Mouse (Mus musculus) forebrain, embryonic 14.5 days (tissue): ENCODE data around the gene Cyfip2. TPM values are rescaled to one million over a fixed set of nuclear protein-coding genes. Genes with fewer than 3 reads are reported as not detected.
A peak's percentile ranks its signal among the peaks of the same experiment; 100 is the strongest.

Experiments used
- ATAC-seq: fragments of 200-750 bp; cut with Nextera tagmentation; 2 replicates; pipeline ENCODE4 v1.8.0; 2017; ENCODE audit warnings: mild to moderate bottlenecking, moderate library complexity
- DNase-seq: peaks from one replicate; pipeline ENCODE4 v3.0.0-alpha.2; 2015; ENCODE audit warnings: low spot score
- H3K27ac ChIP-seq: fragments of 300-500 bp; sonication (generic); 2 replicates; pipeline ENCODE4 v1.5.1; 2014; ENCODE audit warnings: low read depth, mild to moderate bottlenecking, control low read depth, low read length, moderate library complexity
- H3K27me3 ChIP-seq: fragments of 300-500 bp; sonication (generic); replicated peaks from 2 replicates; pipeline ENCODE4 v1.6.1; 2014; ENCODE audit warnings: low read length, control low read depth, mixed read lengths; ENCODE audit not compliant: control insufficient read depth, insufficient read depth
- H3K36me3 ChIP-seq: fragments of 300-500 bp; sonication (generic); 2 replicates; pipeline ENCODE4 v1.6.1; 2014; ENCODE audit warnings: low read length, control low read depth; ENCODE audit not compliant: control insufficient read depth, insufficient read depth
- H3K4me1 ChIP-seq: fragments of 300-500 bp; sonication (generic); 2 replicates; pipeline ENCODE4 v1.6.1; 2014; ENCODE audit warnings: antibody characterized with exemption, low read length, control low read depth; ENCODE audit not compliant: control insufficient read depth, insufficient read depth
- H3K4me2 ChIP-seq: fragments of 300-500 bp; sonication (generic); 2 replicates; pipeline ENCODE4 v1.6.1; 2014; ENCODE audit warnings: mild to moderate bottlenecking, control low read depth, low read length
- H3K4me3 ChIP-seq: fragments of 300-500 bp; sonication (generic); 2 replicates; pipeline ENCODE4 v1.5.1; 2014; ENCODE audit warnings: low read depth, low read length, control low read depth
- H3K9ac ChIP-seq: fragments of 300-500 bp; sonication (generic); 2 replicates; pipeline ENCODE4 v1.6.1; 2014; ENCODE audit warnings: mild to moderate bottlenecking, low read length, control low read depth, moderate library complexity
- H3K9me3 ChIP-seq: fragments of 300-500 bp; sonication (generic); replicated peaks from 2 replicates; pipeline ENCODE4 v1.6.1; 2016; ENCODE audit warnings: low read length, control low read depth, mixed read lengths; ENCODE audit not compliant: control insufficient read depth
- WGBS: fragments of 180-500 bp; shearing (Covaris S2); extraction: QIAGEN DNeasy Blood & Tissue Kit; methylation state at CpG from one replicate; pipeline ENCODE4 v1.1.7; 2014; 5-methylcytosine and 5-hydroxymethylcytosine counted together
- polyA plus RNA-seq: library from polyadenylated mRNA; unstranded; fragments of >200 nt; fragmentation: Nextera tagmentation; extraction: Ambion mirVana; gene quantifications from 2 replicates; pipeline ENCODE4 v1.2.1, GENCODE M21; 2014

The Cyfip2 gene
- polyA plus RNA-seq, 1 experiment from 2014 or later, result 57.8 TPM

- ATAC-seq, result no peak
- 35% methylated on average over 5 of the region's 5 CpGs for WGBS
- H3K9me3 ChIP-seq, result no peaks in the 10 kb centered on the region
- DNase-seq, result no peak
- H3K4me3 ChIP-seq, result no peak overlapping the region
- H3K36me3 ChIP-seq, result peaks cover 89% of the 10 kb centered on the region
- H3K9ac ChIP-seq, result no peak overlapping the region
- no peaks in the 10 kb centered on the region for H3K27me3 ChIP-seq
- no peaks in the 10 kb centered on the region for H3K4me1 ChIP-seq
- H3K4me2 ChIP-seq, result no peak overlapping the region
- no peak overlapping the region for H3K27ac ChIP-seq
These were observed 35.9 kb downstream of the Cyfip2 start for GRCm38 (mm10) chr11:46276778-46277177.

DNA sequence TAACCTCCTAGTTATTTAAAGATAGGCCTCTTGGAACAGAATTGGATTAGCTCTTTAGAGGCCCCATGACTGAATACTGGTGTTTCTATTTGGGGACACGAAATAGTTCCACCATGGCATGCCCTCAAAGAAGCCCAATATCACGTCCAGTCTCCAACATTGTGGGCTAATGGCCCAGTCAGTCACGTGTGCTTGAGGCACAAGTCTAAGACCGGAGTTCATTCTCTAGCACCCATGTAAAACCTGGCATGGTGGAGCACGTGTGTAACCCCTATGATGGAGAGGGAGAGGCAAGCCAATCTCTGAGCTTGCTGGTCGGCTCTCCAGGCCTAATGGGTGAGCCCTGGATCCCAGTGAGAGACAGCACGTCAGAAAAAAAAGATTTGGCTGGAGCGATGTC is 36.5 kb downstream of the Cyfip2 start:
- no peaks in the 10 kb centered on the region for H3K9me3 ChIP-seq
- no peaks in the 10 kb centered on the region for H3K4me1 ChIP-seq
- DNase-seq (no peak), ATAC-seq (no peak)
- H3K4me2 ChIP-seq, result no peak overlapping the region
- H3K9ac ChIP-seq, result no peak overlapping the region
- WGBS, result 93% methylated on average over 8 of the region's 8 CpGs
- H3K4me3 ChIP-seq, result no peak overlapping the region
- no peaks in the 10 kb centered on the region for H3K27me3 ChIP-seq
- H3K36me3 ChIP-seq, result peaks cover 89% of the 10 kb centered on the region
- H3K27ac ChIP-seq, result no peak overlapping the region

GRCm38 (mm10) chr11:46275302-46275701 is 37.4 kb downstream of the Cyfip2 start:
- no peaks in the 10 kb centered on the region for H3K4me1 ChIP-seq
- WGBS, result 17% methylated on average over 5 of the region's 6 CpGs
- no peak overlapping the region for H3K27ac ChIP-seq
- H3K9ac ChIP-seq, result no peak overlapping the region
- H3K4me3 ChIP-seq, result no peak overlapping the region
- peaks cover 89% of the 10 kb centered on the region for H3K36me3 ChIP-seq
- ATAC-seq, result peak; percentile 91
- no peak overlapping the region for H3K4me2 ChIP-seq
- H3K27me3 ChIP-seq, result no peaks in the 10 kb centered on the region
- no peaks in the 10 kb centered on the region for H3K9me3 ChIP-seq
- peak; percentile 85 for DNase-seq

DNA sequence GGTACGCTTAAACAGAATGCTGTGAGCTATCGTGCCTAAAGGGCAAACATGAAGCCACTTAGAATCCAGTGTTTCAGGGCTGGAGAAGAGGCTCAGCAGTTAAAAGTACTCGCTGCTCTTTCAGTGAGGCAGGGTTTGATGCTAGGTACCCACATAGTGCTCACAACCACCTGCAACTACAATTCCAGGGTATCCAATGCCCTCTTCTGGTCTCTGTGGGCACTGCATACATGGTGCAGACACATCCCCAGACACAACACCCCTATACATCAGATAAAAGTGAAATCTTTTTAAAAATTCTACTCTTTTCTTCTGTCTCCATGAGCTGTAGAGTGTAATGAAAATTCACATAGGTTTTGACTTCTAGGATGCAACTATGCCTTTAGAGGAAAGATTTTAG is 38.7 kb downstream of the Cyfip2 start:
- Histone ChIP-seq H3K4me3 (no peak overlapping the region), H3K9me3 (no peaks in the 10 kb centered on the region), H3K36me3 (peaks cover 89% of the 10 kb centered on the region), H3K9ac (no peak overlapping the region), H3K4me2 (no peak overlapping the region), H3K27me3 (no peaks in the 10 kb centered on the region), H3K4me1 (no peaks in the 10 kb centered on the region), H3K27ac (no peak overlapping the region)
- 93% methylated on average over 3 of the region's 3 CpGs for WGBS
- ATAC-seq (no peak), DNase-seq (no peak)

DNA sequence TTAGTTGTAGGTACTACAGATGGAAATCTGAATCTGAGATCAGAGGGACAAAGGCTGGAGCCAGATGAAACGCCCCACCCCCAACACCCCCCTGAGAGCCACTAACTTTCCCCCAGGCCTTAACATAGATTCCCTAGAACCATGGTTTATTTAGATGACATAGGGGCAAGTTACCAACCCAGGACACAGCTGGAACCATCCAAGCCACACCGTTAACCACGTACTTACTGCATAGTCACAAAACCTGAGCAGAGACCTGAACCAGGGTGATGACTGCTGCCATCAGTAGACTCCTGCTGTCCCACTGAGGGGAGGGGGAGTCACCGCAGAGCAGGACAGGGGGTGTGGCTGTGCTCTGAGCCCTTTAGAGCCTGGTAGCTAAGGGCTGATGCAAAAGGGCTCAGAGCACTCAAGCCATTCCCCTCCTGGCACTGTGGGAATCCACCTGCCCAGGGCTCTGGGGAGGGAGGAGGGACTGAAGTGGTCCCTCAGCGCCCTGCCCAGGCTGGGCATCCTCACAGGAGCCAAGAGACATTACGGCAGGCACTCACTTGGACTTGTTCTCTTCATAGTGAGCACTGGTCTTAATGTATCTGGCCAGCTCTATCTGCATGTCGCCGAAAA is 40.5 kb downstream of the Cyfip2 start:
- no peaks in the 10 kb centered on the region for H3K27me3 ChIP-seq
- no peaks in the 10 kb centered on the region for H3K9me3 ChIP-seq
- DNase-seq (no peak), ATAC-seq (no peak)
- H3K4me2 ChIP-seq, result no peak overlapping the region
- H3K9ac ChIP-seq, result no peak overlapping the region
- H3K36me3 ChIP-seq, result peaks cover 84% of the 10 kb centered on the region
- no peak overlapping the region for H3K4me3 ChIP-seq
- 66% methylated on average over 8 of the region's 8 CpGs for WGBS
- no peak overlapping the region for H3K27ac ChIP-seq
- no peaks in the 10 kb centered on the region for H3K4me1 ChIP-seq

DNA sequence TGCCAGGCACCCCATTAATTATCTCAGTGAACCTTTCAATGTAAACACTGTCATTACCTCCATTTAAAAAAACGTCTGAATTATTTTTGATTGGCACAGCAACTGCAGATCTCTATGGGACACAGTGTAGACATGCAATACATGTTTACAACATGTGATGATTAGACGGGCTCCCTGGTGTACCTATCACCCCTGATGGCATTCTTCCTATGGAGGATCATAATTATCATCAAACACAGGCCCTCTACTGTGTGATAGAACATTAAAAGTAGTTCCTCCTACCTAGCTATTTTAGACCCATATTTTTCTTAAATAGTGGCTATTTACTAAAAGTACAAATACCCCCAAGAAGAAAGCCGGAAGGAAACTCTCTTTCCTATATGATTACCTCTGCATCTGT is 42.8 kb downstream of the Cyfip2 start:
- H3K4me2 ChIP-seq, result no peak overlapping the region
- no peaks in the 10 kb centered on the region for H3K27me3 ChIP-seq
- DNase-seq (no peak), ATAC-seq (no peak; the same call in 1 of the 2 replicates)
- H3K9me3 ChIP-seq, result no peaks in the 10 kb centered on the region
- H3K9ac ChIP-seq, result no peak overlapping the region
- H3K36me3 ChIP-seq, result peaks cover 87% of the 10 kb centered on the region
- 65% methylated on average over 3 of the region's 3 CpGs for WGBS
- H3K27ac ChIP-seq, result no peak overlapping the region
- H3K4me3 ChIP-seq, result no peak overlapping the region
- H3K4me1 ChIP-seq, result no peaks in the 10 kb centered on the region

GRCm38 (mm10) chr11:46269391-46269790 is 43.3 kb downstream of the Cyfip2 start:
- 84% methylated on average over 9 of the region's 9 CpGs for whole genome bisulfite sequencing
- no peak for DNase-seq

DNA sequence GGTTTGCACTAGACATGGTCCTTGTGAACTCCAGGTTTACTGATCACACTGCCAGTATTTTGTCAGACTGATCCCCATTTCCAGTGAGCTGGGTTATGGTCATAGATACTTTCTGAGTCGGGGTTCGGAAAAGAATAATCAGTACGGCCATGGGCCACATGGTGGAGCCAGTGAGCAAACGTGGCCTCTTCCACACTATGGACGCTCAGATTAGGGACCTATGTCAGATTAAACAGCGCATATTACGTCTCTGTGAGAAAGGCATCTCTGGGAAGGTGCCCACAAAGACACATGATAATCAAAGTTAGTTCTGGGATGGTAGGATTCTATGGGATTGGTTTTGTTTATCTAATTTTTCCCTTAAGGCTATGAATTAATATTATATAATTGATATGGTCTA is 43.7 kb downstream of the Cyfip2 start:
- WGBS, result 22% methylated on average over 7 of the region's 7 CpGs
- no peaks in the 10 kb centered on the region for H3K9me3 ChIP-seq
- H3K27ac ChIP-seq, result no peak overlapping the region
- no peak overlapping the region for H3K4me3 ChIP-seq
- peak; percentile 73 for ATAC-seq
- no peak overlapping the region for H3K4me2 ChIP-seq
- H3K9ac ChIP-seq, result no peak overlapping the region
- peaks cover 89% of the 10 kb centered on the region for H3K36me3 ChIP-seq
- peak; percentile 65 for DNase-seq
- no peaks in the 10 kb centered on the region for H3K4me1 ChIP-seq
- H3K27me3 ChIP-seq, result no peaks in the 10 kb centered on the region

More at GRCm38 (mm10) chr11:46269391-46269790, 43.3 kb downstream of the Cyfip2 start:
- Histone ChIP-seq H3K4me3 (no peak overlapping the region), H3K27me3 (no peaks in the 10 kb centered on the region), H3K9ac (no peak overlapping the region), H3K4me1 (no peaks in the 10 kb centered on the region), H3K9me3 (no peaks in the 10 kb centered on the region), H3K36me3 (peaks cover 89% of the 10 kb centered on the region), H3K27ac (no peak overlapping the region), H3K4me2 (no peak overlapping the region)
- peak; percentile 28; the same call in 1 of the 2 replicates for ATAC-seq

DNA sequence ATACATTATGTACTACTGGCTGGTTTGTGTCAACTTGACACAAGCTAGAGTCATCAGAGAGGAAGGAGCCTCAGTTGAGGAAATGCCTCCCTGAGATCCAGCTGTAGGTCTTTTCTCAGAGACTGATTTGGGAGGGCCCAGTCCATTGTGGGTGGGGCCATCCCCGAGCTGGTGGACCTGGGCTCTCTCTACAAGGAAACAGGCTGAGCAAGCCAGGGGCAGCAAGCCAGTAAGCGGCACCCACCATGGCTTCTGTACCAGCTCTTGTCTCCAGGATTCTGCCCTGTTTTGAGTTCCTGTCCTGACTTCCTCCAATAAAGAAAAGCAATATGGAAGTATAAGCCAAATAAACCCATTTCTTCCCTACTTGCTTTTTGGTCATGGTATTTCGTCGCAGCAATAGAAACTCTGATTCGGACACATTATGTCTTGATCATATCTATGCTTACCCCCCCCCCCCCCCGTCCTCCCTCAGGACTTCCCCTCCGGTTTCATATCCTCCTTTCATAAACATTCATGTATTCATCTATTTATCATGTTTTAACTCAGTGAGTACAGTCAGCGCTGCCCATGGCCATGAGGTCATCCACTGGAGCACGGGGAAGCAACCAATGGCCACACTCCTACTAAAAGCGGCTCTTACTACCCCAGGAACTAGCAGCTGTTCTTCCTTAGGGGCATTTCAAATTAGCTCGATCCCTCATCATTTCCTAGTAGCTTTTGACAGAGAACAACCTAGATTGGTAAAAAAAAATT is 47.5 kb downstream of the Cyfip2 start:
- Histone ChIP-seq H3K36me3 (peaks cover 85% of the 10 kb centered on the region), H3K9ac (no peak overlapping the region), H3K9me3 (no peaks in the 10 kb centered on the region), H3K27ac (no peak overlapping the region), H3K4me3 (no peak overlapping the region), H3K27me3 (no peaks in the 10 kb centered on the region), H3K4me1 (no peaks in the 10 kb centered on the region), H3K4me2 (no peak overlapping the region)
- no peak for DNase-seq
- no peak for ATAC-seq
- 90% methylated on average over 11 of the region's 11 CpGs for WGBS
